Mouse (Mus musculus) embryo, embryonic 11 days (tissue): ENCODE measurements around the gene Gm21876.
"Not testable (repeated sequence)": the region's sequence is repeated elsewhere in the genome, so short reads cannot be mapped to it uniquely, and the experiment has no call there.

Experiments
- DNase-seq: peaks from one replicate; pipeline ENCODE4 v3.0.0-alpha.2; 2015

The Gm21876 gene

DNA sequence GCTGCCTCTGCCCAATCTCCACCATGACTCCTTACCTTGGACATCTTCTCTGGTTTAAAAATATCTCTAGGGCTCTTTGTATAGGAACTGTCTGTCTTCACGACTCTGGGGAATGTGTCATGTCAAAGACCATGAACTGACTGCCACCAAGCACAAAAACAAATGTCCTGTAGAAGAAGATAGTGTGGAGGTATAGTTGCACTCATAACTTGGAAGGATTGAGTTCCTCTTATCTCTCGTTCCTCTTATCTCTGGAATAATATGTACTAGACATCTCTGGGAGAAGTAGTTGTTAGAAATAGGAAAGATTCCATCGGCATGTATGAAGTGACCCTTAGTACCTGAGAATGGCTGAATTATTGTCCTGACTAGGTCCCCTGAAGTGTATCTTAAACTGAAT is at the start of gene Gm21876:
Gene Gm21876 (minus strand): TSS at position 101 of the 400 bp plus-strand sequence.
- no peak for DNase-seq

DNA sequence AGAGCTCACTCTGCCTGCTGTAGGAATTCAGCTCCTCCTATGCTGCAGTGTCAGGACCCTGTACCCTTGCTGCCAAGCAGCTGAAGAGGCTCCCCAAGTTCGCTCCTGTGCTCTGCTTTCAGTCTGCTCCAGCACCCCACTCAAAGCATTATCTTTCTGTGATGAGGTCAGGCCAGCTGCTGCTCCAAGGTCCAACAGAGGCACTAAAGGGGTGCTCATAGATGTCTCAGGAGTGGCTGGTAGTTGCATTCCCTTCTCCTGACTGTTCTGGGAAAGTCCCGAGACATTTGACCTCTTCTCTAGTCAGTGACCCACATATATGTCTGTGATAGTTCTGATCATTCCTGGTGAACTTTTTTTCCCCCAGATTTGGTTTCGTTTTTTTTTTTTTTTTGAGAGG is 45.0 kb upstream of the Gm21876 start:
- DNase-seq = no peak

DNA sequence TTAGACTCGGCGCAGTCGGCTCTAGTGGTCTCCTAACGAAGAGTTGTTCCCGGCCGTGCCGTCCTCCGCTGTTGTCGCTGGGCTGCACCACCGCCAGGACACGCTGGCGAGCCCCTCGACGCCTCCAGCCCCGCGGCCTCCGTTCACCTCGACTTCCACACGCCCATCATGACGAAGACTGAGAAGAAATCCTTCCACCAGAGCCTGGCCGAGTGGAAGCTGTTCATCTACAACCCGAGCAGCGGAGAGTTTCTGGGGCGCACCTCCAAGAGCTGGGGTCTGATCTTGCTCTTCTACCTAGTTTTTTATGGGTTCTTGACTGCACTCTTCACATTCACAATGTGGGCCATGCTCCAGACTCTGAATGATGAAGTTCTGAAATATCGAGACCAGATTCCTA is 28.8 kb downstream of the Gm21876 start:
- DNase-seq = not testable (repeated sequence)
